Mouse (Mus musculus) B cell, adult 2 months (primary cell): ENCODE results near the gene 4933428G20Rik.

Experiments
- DNase-seq, 2 experiments: peaks; one replicate each; pipeline ENCODE4 v3.0.0; 2022

4933428G20Rik gene

DNA sequence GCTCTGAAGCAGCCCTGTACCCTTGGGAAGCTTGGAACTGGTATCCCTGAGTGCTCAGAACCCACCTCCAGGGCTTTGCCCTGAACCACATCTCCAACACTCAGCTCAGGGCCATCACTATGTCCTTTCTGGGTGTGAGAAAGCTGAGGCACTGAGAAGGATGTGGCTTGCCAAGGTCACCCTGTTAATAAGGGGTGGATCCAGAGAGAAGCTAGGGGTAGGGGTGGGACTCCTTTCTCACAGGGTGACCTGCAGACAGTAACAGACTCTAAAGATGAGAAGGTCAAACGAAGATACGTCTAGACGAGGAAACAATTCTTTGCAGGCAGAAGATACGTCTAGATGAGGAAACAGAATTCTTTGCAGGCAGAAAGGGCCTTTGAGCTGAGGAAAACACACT lies 2.7 kb upstream of the 4933428G20Rik start:
- DNase-seq, result no peak

DNA sequence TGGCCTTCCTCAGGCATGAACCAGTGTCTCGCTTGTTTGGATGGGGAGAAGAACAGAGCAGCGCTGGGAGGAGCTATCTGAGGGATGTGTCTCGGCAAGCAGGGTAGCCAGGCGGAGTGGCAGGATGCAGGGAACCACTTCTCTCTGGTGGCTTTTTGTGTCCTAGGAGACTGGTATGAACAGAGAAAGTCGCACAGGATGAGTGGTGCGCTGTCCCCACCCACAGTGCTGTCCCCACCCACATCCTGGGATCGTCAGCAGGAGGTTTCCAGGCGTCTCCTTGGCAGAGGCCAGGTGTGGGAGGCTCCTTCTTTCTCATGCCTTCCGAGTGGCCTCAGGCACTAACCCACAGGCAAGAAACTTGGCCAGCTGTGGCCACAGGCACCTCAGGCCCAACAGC lies 2.2 kb upstream of the 4933428G20Rik start:
- no peak for DNase-seq

GRCm38 (mm10) chr11:97500720-97501448 lies 744 bp upstream of the 4933428G20Rik start:
- DNase-seq, result no peak

- DNase-seq, result no peak
Measured at GRCm38 (mm10) chr11:97497543-97497942, 2.6 kb downstream of the 4933428G20Rik start.

GRCm38 (mm10) chr11:97492836-97493235 lies 7.3 kb downstream of the 4933428G20Rik start:
- DNase-seq, result no peak

GRCm38 (mm10) chr11:97491640-97492039 lies 8.5 kb downstream of the 4933428G20Rik start:
- no peak for DNase-seq

DNA sequence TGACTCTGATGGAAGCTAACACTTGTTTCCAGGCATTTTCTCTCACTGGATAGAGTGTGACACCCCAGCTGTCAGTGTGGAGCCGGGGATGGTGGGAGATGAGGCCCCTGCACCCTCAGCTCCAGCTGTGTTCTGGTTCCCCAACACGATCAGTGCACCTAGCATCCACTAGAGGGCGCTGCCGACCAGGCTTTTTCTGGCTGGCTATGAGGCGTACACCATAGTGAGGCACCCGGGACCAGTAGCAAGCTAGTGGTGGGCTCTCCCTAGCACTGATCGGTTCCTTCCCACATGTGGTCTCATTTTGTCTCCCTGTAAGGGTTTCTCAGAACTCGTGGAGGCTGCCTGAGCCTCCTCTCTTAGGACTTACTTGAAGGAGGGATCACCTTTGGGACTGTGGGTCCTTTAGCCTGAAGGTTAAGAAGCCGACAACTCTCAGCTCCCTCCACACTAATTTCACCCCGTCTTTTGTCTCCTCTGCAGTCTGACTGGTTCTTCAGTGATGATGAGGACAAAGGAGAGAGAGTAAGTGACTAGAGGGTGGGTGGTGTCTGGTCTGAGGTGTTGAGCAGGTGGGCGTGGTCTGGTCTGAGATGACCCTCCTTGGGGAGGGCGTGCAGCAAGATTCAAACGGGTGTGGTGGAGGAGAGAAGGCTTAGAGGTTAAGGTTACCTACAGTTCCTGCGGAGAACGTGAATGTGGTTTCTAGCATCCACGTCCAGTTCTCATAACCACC lies 10.4 kb downstream of the 4933428G20Rik start:
- peak; percentile 88 to 91 for DNase-seq

- DNase-seq, result peak; percentile 47 to 55
Measured at GRCm38 (mm10) chr11:97487656-97488055, 12.5 kb downstream of the 4933428G20Rik start.

GRCm38 (mm10) chr11:97485661-97486060 lies 14.5 kb downstream of the 4933428G20Rik start:
- no peak for DNase-seq

DNA sequence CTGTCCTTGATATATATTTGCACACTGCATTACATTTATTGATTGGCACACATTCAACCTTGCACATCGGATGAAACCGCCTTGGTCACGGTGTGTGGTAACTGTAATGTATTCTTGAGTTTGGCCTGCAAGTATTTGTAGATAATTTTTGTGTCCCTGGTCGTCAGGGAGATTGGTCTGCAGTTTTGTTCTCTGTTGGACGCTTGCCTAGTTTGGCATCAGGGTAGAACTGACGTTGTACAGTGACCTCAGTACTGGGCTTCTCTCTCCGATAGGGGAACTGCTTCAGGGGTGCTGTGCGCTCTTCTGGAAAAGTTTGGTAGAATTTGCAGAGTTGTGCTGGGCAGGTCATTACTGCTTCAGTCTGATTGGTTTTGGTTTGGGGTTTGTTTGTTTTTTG lies 20.3 kb downstream of the 4933428G20Rik start:
- no peak for DNase-seq

DNA sequence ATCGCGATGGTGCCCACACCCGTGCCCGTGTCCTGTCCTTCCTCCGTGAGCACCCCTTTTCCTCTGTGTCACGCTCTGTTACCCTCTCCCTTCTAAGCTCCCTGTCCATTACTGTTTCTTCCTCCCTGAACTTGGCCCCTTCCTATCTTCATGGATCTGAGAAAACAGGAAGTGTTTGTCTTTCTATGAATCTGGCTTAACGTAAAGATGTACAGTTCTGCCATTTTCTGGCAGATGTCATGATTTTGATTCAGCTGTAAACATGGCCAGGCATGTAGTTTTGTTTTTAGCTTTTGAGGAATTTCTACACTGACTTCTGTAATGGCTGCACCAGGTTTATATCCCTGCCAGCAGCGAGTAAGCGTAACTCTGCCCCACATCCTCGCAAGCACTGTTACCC lies 21.1 kb downstream of the 4933428G20Rik start:
- DNase-seq, result no peak

DNA sequence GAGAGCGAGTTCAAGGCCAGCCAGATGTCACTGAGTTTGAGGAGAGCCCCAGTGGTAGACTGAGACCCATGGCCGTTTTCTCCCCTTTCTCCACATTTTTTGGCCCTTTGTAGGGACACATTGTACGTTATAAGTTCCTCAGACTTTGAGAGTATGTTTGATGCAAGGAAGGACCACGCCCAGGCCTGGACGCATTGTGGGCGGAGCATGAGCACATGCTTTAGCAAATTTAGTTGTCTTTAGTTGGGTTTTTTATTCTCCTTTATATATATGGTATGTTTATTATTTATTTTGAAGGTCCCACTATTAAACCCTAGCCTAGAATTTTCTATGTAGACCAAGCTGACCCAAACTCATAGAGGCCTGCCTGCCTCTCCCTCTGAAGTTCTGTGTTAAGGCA lies 21.8 kb downstream of the 4933428G20Rik start:
- no peak for DNase-seq

DNA sequence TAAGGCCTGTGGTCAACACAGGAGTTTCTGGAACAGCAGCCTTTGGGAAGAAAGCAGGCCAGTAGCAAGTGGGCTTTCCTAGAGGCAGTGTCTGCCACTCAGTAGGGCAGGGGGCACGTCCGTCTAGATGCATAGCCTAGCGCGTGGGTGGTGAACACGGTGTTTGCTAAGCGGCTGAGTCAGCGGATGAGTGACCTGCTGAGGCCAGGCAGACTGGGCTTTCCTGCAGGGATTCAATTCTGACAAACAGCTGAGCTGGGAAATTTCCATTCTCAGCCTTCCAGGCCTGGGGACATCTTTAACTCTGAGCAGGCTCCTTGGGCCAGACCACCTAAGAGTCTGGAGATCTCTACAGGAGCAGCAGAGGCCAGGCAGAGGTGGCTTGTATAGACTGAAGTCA lies 22.7 kb downstream of the 4933428G20Rik start:
- no peak for DNase-seq

DNA sequence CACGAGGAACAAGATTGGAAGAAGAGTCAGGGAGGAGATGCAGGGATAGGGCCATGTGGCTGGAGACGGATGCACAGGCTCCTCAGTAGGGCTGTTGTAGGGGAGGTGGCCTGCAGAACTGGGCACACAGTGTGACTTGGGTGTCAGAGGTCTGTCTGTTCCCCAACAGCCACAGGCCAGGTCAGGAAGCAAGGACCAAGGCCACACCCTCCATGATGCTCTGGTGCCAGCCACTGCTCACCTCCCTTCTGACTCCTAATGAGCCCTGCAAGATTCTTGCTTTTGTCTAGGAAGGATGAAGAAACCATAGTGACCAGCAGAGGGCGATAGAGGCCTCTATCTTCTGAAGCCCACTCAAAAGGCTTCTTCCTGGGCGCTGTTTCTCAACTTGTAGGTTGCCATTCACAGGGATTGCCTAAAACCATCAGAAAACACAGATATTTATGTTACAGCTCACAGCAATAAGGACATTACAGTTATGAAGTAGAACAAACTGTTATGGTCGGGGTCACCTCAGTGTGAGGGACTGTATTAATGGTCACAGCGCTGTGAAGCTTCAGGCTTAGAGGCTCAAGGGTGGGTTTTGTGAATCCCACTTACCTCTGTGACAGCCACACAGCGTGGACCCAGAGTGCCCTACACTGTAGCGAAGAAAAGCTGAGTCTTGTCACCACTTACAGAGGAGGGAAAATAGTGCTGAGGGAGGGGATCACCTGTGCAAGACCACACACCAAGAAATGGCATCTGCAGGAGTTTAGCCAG lies 23.6 kb downstream of the 4933428G20Rik start:
- DNase-seq, result peak; percentile 80 to 81

DNA sequence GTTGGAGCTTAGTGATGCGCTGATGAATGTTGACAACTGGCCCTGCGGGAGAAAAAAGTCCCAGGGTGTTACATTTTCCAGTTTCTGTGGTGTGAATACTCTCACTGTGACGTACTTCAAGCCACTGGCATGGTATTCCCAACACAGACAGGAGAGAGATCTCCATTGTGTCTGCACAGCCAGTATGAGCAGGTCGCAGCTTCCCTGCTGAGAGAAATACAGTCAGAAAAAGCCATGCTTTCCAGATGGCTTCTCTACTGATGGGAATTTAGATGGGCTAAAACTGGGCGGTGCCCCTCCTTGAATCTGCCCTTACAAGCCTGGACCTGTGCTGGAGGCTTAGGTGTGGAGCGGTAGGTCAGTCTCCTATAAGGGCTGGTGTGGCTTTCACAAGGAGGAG lies 28.9 kb downstream of the 4933428G20Rik start:
- no peak for DNase-seq

- no peak for DNase-seq
Measured at GRCm38 (mm10) chr11:97469828-97470227, 30.3 kb downstream of the 4933428G20Rik start.

DNA sequence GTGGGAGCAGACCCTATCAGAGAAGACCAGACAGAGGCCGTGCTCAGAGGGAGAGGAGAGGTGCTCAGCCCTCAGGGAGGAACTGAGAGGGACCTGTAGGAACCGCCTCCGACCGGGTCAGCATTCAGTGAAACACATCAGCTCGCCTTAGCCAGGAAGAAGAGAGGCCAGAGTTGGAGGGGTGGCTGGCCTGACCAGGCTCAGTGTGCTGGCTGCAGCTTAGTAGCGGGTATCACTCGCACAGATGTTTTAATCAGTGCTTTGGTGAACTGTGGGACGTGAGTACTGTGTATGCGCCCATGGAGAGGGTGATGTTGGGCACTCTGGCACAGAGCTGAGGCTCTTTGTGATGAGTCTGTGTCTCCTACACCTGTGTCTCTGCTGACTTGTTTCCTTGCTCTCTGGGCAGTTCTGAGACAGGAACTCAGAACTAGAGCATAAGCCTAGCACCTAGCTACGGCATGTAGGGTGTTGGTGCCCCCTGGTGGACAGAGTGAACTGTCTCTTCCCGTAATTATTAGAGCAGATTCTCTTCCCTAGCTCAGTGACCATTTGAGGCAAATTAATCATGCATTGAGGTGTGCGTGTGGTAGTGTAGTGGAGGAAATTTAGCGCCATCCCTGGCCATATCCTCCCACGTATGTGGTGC lies 31.4 kb downstream of the 4933428G20Rik start:
- DNase-seq, result peak; percentile 92 to 93

DNA sequence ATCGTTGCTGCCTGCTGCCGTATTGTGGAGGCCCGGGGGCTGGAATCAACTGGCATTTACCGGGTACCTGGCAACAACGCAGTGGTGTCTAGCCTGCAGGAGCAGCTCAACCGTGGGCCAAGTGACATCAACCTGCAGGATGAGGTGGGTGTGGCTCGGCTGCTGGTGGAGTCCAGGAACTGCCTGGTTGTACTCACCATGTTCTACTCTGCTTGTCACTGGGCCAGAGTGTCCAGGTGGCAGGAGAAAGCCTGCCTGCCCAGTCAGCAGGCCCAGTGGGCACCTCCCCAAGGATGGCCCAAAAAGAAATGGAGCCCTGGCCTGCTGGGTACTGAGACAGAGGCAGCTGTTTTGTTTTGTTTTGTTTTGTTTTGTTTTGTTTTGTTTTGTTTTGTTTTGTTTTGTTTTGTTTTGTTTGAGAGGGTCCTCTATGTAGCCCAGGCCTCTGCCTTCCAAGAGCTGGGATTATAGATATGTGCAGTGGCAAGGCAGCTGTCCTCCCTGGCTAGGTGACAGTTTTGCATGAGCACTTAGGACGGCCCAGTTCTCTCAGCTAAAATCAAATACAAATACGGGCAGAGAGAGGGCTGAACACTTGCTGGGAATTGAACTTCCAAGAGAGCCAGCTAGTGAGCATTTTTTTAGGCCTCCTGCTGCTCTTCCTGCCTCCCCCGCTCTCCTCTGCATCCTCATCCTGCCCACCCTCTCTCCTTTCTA lies 33.5 kb downstream of the 4933428G20Rik start:
- no peak for DNase-seq

DNA sequence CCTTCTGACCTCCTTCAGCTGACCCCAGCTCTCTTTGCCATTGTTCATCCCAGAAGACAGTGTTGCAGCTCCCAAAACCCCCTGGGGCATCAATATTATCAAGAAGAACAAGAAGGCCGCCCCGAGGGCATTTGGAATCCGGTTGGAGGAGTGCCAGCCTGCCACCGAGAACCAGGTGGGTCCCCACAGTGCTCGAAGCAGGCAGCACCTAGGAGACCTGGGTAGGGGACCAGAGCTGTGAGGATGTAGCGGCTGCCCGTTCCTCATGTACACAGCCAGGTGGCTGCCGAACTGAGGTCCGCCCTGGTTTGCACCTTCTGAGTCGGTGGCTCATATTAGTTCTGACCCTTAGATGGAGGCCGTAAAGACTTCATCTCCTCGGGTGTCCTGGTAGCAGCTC lies 34.2 kb downstream of the 4933428G20Rik start:
- no peak for DNase-seq

DNA sequence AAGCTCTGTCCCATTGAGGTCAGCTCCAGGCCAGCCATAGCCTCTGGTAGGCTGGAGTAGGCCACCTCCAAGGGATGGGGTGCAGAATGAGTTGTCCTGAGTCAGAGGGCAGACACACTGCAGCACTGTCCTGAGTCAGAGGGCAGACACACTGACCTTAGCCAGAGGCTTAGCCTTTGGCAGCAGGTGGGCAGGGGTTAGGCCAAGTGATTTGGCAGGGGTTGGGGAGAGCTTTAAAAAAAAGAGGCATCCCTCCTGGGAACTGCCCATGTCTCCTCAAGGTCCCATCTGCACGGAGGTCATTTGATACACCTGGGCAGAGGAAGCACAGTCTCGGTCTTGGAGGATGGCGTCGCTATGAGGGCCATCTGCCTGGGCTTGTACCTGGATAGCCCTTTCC lies 36.1 kb downstream of the 4933428G20Rik start:
- no peak for DNase-seq

- no peak for DNase-seq
Measured at GRCm38 (mm10) chr11:97463166-97463565, 37.0 kb downstream of the 4933428G20Rik start.

GRCm38 (mm10) chr11:97462538-97462937 lies 37.6 kb downstream of the 4933428G20Rik start:
- no peak for DNase-seq
